Mouse (Mus musculus): Measurements from ENCODE around the gene Cryz.

Cryz gene

GRCm38 (mm10) chr3:154671013-154671412 lies 74.5 kb downstream of the Cryz start:
- no peak for DNase-seq (ENCODE audit: low spot score in 2 of 2)

Measured in spleen, postnatal 4 days (tissue).